Mouse (Mus musculus) CH12.LX (cell line): ENCODE results near the gene Ifrd1. TPM values are rescaled to one million over a fixed set of nuclear protein-coding genes. Genes with fewer than 3 reads are reported as not detected.

Source experiments
- DNase-seq: peaks from one replicate; pipeline ENCODE4 v3.0.0-alpha.2; 2013; ENCODE audit errors: extremely low read depth
- H3K27ac ChIP-seq: 2 replicates; pipeline ENCODE4 v1.5.1; 2012; ENCODE audit warnings: low read depth, mild to moderate bottlenecking, control low read depth, moderate library complexity; ENCODE audit not compliant: insufficient read depth
- H3K27me3 ChIP-seq: replicated peaks from 2 replicates; pipeline ENCODE3; 2012; ENCODE audit warnings: inconsistent platforms
- H3K36me3 ChIP-seq, 2 experiments: replicated peaks in 1 of 2; 2 replicates each; pipeline versions ENCODE3 to v1.6.1; 2012; ENCODE audit warnings: inconsistent platforms in 1 of 2, low read length in 1 of 2, mild to moderate bottlenecking in 1 of 2, mixed read lengths in 1 of 2, moderate library complexity in 1 of 2; ENCODE audit not compliant: control insufficient read depth in 1 of 2, insufficient read depth in 1 of 2
- H3K4me1 ChIP-seq, 2 experiments: 2 replicates each; pipeline ENCODE4 v1.6.1; 2012; ENCODE audit warnings: inconsistent platforms in 1 of 2, moderate library complexity in 1 of 2; ENCODE audit not compliant: insufficient read depth in 2 of 2, control insufficient read depth in 1 of 2
- H3K4me2 ChIP-seq: 2 replicates; pipeline ENCODE4 v1.6.1; 2012; ENCODE audit warnings: low read depth, mild to moderate bottlenecking, control low read depth; ENCODE audit not compliant: poor library complexity, insufficient read depth, severe bottlenecking
- H3K4me3 ChIP-seq, 3 experiments: fragments of 150-350 bp in 1 of 3; sonication (generic) in 1 of 3; replicated peaks in 1 of 3; 2 replicates each; pipeline versions ENCODE3 to v1.5.1; 2011 to 2012; ENCODE audit warnings: low read depth in 2 of 3, low read length in 2 of 3, mild to moderate bottlenecking in 2 of 3, moderate library complexity in 2 of 3, control low read depth in 1 of 3, improper control_type of control experiment in 1 of 3, inconsistent platforms in 1 of 3, mixed read lengths in 1 of 3; ENCODE audit not compliant: poor library complexity in 1 of 3
- H3K79me2 ChIP-seq: replicated peaks from 2 replicates; pipeline ENCODE4 v1.6.1; 2012; ENCODE audit warnings: mild to moderate bottlenecking, moderate library complexity; ENCODE audit not compliant: control insufficient read depth, poor library complexity, insufficient read depth, severe bottlenecking; ENCODE audit errors: extremely low read depth
- H3K9ac ChIP-seq: 2 replicates; pipeline ENCODE4 v1.6.1; 2012; ENCODE audit warnings: low read depth, mild to moderate bottlenecking, control low read depth, moderate library complexity; ENCODE audit not compliant: insufficient read depth
- H3K9me3 ChIP-seq: replicated peaks from 2 replicates; pipeline ENCODE3; 2012; ENCODE audit warnings: low read length, inconsistent platforms, mixed read lengths
- CHD2 ChIP-seq: IDR thresholded peaks from 2 replicates; pipeline ENCODE4 v1.6.1; 2011; ENCODE audit warnings: low read length, improper control_type of control experiment
- ELF1 ChIP-seq: IDR thresholded peaks from 2 replicates; pipeline ENCODE4 v1.6.1; 2014; ENCODE audit warnings: low read depth, mild to moderate bottlenecking, inconsistent platforms, low read length, improper control_type of control experiment
- EP300 ChIP-seq: IDR thresholded peaks from 2 replicates; pipeline ENCODE4 v1.6.1; 2011; ENCODE audit warnings: low read length, improper control_type of control experiment
- JUN ChIP-seq: IDR thresholded peaks from 2 replicates; pipeline ENCODE4 v1.6.1; 2011; ENCODE audit warnings: low read depth, mild to moderate bottlenecking, low read length, improper control_type of control experiment, moderate library complexity; ENCODE audit not compliant: insufficient read depth
- JUND ChIP-seq: conservative IDR thresholded peaks from 2 replicates; pipeline ENCODE4 v1.6.1; 2011; ENCODE audit warnings: low read depth, low read length, improper control_type of control experiment
- KAT2A ChIP-seq: IDR thresholded peaks from 2 replicates; pipeline ENCODE4 v1.6.1; 2012; ENCODE audit warnings: low read length, improper control_type of control experiment, inconsistent platforms; ENCODE audit not compliant: insufficient replicate concordance
- MAFK ChIP-seq: IDR thresholded peaks from 2 replicates; pipeline ENCODE4 v1.6.1; 2011; ENCODE audit warnings: low read length, improper control_type of control experiment; ENCODE audit not compliant: insufficient replicate concordance
- MAZ ChIP-seq: IDR thresholded peaks from 2 replicates; pipeline ENCODE4 v1.6.1; 2012; ENCODE audit warnings: low read depth, mild to moderate bottlenecking, inconsistent platforms, low read length, improper control_type of control experiment, moderate library complexity
- MYC ChIP-seq: IDR thresholded peaks from 2 replicates; pipeline ENCODE4 v1.6.1; 2011; ENCODE audit warnings: low read depth, mild to moderate bottlenecking, improper control_type of control experiment, low read length
- RAD21 ChIP-seq: IDR thresholded peaks from 2 replicates; pipeline ENCODE4 v1.6.1; 2011; ENCODE audit warnings: low read depth, mild to moderate bottlenecking, low read length, improper control_type of control experiment, moderate library complexity
- SMC3 ChIP-seq: IDR thresholded peaks from 2 replicates; pipeline ENCODE4 v1.6.1; 2011; ENCODE audit warnings: low read depth, low read length, improper control_type of control experiment
- TBP ChIP-seq: conservative IDR thresholded peaks from 2 replicates; pipeline ENCODE4 v1.6.1; 2011; ENCODE audit warnings: low read depth, low read length, improper control_type of control experiment
- USF1 ChIP-seq: IDR thresholded peaks from 2 replicates; pipeline ENCODE4 v1.6.1; 2014; ENCODE audit warnings: low read depth, mild to moderate bottlenecking, inconsistent platforms, low read length, improper control_type of control experiment
- ZMIZ1 ChIP-seq: IDR thresholded peaks from 2 replicates; pipeline ENCODE4 v1.6.1; 2012; ENCODE audit warnings: low read depth, mild to moderate bottlenecking, inconsistent platforms, low read length, improper control_type of control experiment
- ZNF384 ChIP-seq: IDR thresholded peaks from 2 replicates; pipeline ENCODE4 v1.6.1; 2012; ENCODE audit warnings: low read depth, low read length, improper control_type of control experiment, inconsistent platforms
- dilution Hi-C: fragments of 300-500 bp; cut with MboI; formaldehyde crosslinking; loops from 2 replicates; pipeline ENCODE4 v1.14.3; 2020; ENCODE audit warnings: low sequenced_read_pairs; ENCODE audit not compliant: extremely low pct_unique_long_range_greater_than_20kb, extremely low pct_ligation_motif_present
- in situ Hi-C: fragments of 300-500 bp; cut with MboI; formaldehyde crosslinking; loops from 3 replicates; pipeline ENCODE4 v1.14.3; 2019; ENCODE audit warnings: low sequenced_read_pairs, low pct_ligation_motif_present, low pct_unique_long_range_greater_than_20kb, mixed read lengths
- polyA plus RNA-seq: library from polyadenylated mRNA; unstranded; fragments of >175 nt; gene quantifications from 2 replicates; pipeline ENCODE4 v1.2.1, GENCODE M21; 2012; ENCODE audit warnings: low read depth; ENCODE audit not compliant: insufficient read length
- total RNA-seq, 2 experiments: library from RNA; depleted of rRNA; stranded (reverse); fragments of 300-350 nt in 1 of 2; fragments of >200 nt in 1 of 2; gene quantifications; 2 replicates each; pipeline ENCODE4 v1.2.3; 2012 to 2014

Ifrd1 gene
- 98.2 and 105 TPM in 2 replicates for total RNA-seq (2012; rRNA removed)
- 427 and 506 TPM in 2 replicates for total RNA-seq (2014; rRNA removed)
- polyA plus RNA-seq, result 258 and 269 TPM in 2 replicates

- H3K4me1 ChIP-seq, result peaks cover 25 to 46% of the 10 kb centered on the region in 2 experiments
- peak; percentile 58 for DNase-seq
- no peak for TF ChIP-seq ZMIZ1
- peak; percentile 41; the same call in 1 of the 2 replicates for TF ChIP-seq ELF1
- H3K27me3 ChIP-seq, result no peaks in the 10 kb centered on the region
- peak within 1 kb of the TSS; percentile 10; the same call in 1 of the 2 replicates for H3K9ac ChIP-seq
- no peaks in the 10 kb centered on the region for H3K79me2 ChIP-seq
- H3K4me2 ChIP-seq, result peak within 1 kb of the TSS; percentile 43
- H3K27ac ChIP-seq, result no peak within 1 kb of the TSS
- in situ Hi-C loops (no loop called here), dilution Hi-C loops (no loop called here)
- H3K9me3 ChIP-seq, result no peaks in the 10 kb centered on the region
- H3K36me3 ChIP-seq, result no peaks in the 10 kb centered on the region
- no peak within 1 kb of the TSS for H3K4me3 ChIP-seq
Measured at GRCm38 (mm10) chr12:40248454-40249180, at the start of gene Ifrd1. Gene Ifrd1 (minus strand): TSS chr12:40248504.

- DNase-seq, result no peak
- peaks cover 0 to 5% of the 10 kb centered on the region in 2 experiments; a peak in 1 of 4 replicates for H3K4me1 ChIP-seq
- no peaks in the 10 kb centered on the region for H3K36me3 ChIP-seq
- no peak overlapping the region for H3K4me3 ChIP-seq
- H3K9me3 ChIP-seq, result no peaks in the 10 kb centered on the region
- in situ Hi-C loops (no loop called here), dilution Hi-C loops (no loop called here)
- no peaks in the 10 kb centered on the region for H3K27me3 ChIP-seq
- H3K4me2 ChIP-seq, result no peak overlapping the region
- no peak for TF ChIP-seq CHD2
- no peak for TF ChIP-seq USF1
- no peak for TF ChIP-seq MYC
- no peak for TF ChIP-seq MAFK
- no peak for TF ChIP-seq JUND
- TF ChIP-seq JUN, result no peak
- no peak for TF ChIP-seq EP300
- no peak for TF ChIP-seq KAT2A
- TF ChIP-seq SMC3, result no peak
- no peak for TF ChIP-seq ELF1
- no peak for TF ChIP-seq TBP
- TF ChIP-seq RAD21, result no peak
- no peak for TF ChIP-seq MAZ
- TF ChIP-seq ZNF384, result no peak
- no peak overlapping the region for H3K9ac ChIP-seq
- no peaks in the 10 kb centered on the region for H3K79me2 ChIP-seq
- H3K27ac ChIP-seq, result no peak overlapping the region
Measured at GRCm38 (mm10) chr12:40286539-40286938, 38.2 kb upstream of the Ifrd1 start.
